Mouse (Mus musculus): Measurements from ENCODE around the gene Gfer. TPM values are rescaled to one million over a fixed set of nuclear protein-coding genes. Genes with fewer than 3 reads are reported as not detected.
A peak's percentile ranks its signal among the peaks of the same experiment; 100 is the strongest.
"Not testable (repeated sequence)": the region's sequence is repeated elsewhere in the genome, so short reads cannot be mapped to it uniquely, and the experiment has no call there.

The Gfer gene
- polyA plus RNA-seq, 1 experiment from 2014 or later = 44.1 TPM

DNA sequence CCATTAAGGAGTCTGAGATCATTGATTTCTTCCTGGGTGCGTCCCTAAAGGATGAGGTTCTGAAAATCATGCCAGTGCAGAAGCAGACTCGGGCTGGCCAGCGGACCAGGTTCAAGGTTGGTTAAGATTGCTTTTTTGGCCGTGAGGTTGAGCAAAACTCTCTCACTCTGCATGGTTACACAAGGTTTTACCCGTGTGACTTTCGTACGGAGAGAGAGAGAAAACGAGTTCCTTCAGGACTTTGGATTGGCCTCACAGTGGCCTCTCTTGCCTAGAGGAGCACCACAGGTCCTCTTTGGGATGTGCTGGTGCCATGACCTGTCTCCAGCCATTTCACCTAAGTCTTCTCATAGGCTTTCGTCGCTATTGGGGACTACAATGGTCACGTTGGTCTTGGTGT lies 24.7 kb upstream of the Gfer start:
- not testable (repeated sequence) for ATAC-seq (ENCODE audit: insufficient read depth, low FRiP score, low read depth); H3K9me3 ChIP-seq; H3K27me3 ChIP-seq (replicated peaks)
- Histone ChIP-seq H3K9ac (peak overlapping the region; percentile 80), H3K36me3 (peaks cover 23% of the 10 kb centered on the region), H3K27ac (peak overlapping the region; percentile 83; the same call in 1 of the 2 replicates), H3K4me3 (replicated peaks) (peak overlapping the region; percentile 90), H3K4me1 (peaks cover 20% of the 10 kb centered on the region), H3K4me2 (peak overlapping the region; percentile 80)
- WGBS = under 1% methylated on average over 11 of the region's 11 CpGs

DNA sequence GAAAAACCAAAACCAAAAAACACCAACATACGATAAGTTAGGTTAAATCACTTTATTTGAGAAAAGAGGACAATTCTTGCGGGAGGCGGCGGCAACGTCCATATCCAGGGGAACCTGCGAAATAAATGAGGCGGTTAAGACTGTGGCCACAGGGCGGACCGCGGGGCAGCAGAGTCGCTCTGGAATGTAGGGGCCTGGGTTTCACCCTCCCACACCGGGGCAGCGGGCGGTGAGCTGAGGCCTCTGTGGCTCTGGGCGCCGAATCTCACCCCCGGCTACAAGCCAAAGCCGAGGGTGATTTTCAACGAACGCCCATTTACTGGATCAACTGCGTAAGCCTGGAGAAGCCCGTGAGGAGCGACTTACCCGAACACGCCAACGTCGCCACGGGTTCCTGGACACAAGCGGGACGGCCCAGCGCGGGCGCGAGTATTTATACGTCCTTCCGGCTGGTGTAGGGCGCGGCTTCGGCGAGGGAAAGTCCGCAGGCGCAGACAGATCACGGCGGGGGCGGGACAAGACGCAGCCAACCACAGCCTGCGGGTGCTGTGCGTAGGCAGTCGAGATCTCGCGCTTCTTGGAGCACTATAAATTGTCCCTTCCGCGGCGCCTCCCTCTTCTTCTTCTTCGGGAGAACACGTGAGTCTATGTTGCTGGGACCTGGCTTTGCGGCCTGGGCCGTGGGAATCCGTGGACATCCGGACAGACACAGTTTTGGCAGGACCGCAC lies 23.7 kb upstream of the Gfer start:
- peak; percentile 97 for ATAC-seq (ENCODE audit: insufficient read depth, low FRiP score, low read depth)
- peaks cover 20% of the 10 kb centered on the region for H3K4me1 ChIP-seq
- H3K9ac ChIP-seq = peak overlapping the region; percentile 96
- H3K4me2 ChIP-seq = peak overlapping the region; percentile 80
- peaks cover 25% of the 10 kb centered on the region for H3K36me3 ChIP-seq
- H3K27me3 ChIP-seq (replicated peaks) = no peaks in the 10 kb centered on the region
- under 1% methylated on average over 61 of the region's 61 CpGs for WGBS
- peak overlapping the region; percentile 83 for H3K27ac ChIP-seq
- H3K4me3 ChIP-seq (replicated peaks) = peak overlapping the region; percentile 90
- H3K9me3 ChIP-seq = no peaks in the 10 kb centered on the region

DNA sequence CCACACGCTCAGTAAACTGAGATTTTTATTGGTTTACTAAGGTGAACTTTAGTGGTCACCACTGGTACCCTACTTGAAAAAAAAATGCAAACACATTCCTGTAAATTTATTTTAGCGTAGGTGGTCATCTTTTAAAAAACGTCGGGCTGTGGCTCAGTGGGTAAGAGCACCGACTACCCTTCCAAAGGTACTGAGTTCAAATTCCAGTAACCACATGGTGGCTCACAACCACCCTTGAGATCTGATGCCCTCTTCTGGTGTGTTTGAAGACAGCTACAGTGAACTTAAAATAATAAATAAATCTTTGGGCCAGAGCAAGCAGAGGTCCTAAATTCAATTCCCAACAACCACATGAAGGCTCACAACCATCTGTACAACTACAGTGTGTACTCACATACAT lies 23.0 kb upstream of the Gfer start:
- Histone ChIP-seq H3K9ac (peak overlapping the region; percentile 96; the same call in 1 of the 2 replicates), H3K4me1 (peaks cover 20% of the 10 kb centered on the region), H3K4me2 (peak overlapping the region; percentile 57), H3K4me3 (replicated peaks) (peak overlapping the region; percentile 90), H3K36me3 (peaks cover 25% of the 10 kb centered on the region)
- not testable (repeated sequence) for H3K27ac ChIP-seq; H3K9me3 ChIP-seq; ATAC-seq (ENCODE audit: insufficient read depth, low FRiP score, low read depth); H3K27me3 ChIP-seq (replicated peaks)
- WGBS = 62% methylated on average over 5 of the region's 5 CpGs

DNA sequence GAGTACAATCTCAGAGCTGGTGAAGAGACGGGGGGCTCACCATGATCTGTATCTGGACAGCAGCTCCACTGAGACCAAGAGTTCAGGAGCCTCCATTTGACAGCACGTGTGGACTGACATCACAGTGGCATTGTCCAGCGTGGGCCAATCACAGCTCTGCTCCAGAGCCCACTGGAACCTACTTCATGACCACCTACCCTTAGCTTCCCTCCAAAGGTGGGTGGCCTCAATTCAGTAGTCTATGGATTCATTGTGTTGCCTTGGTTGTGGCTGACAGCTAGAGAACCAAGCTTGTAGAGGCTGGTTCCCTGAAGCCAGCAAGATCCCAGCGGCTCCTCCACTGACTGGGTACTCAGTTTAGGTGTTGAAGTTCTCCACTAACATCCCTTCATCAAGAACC lies 22.0 kb upstream of the Gfer start, which contains the start of the genes Rnf151 and Rps2:
Rnf151 (minus strand) TSS at position 121 of the 400 bp plus-strand sequence.
Rps2 (plus strand) TSS at position 174 of the 400 bp plus-strand sequence.
- H3K9ac ChIP-seq = peak within 1 kb of the TSS; percentile 96; the same call in 1 of the 2 replicates
- no peaks in the 10 kb centered on the region for H3K27me3 ChIP-seq (replicated peaks)
- peaks cover 16% of the 10 kb centered on the region for H3K4me1 ChIP-seq
- WGBS = 87% methylated on average over 4 of the region's 4 CpGs
- H3K4me3 ChIP-seq (replicated peaks) = peak within 1 kb of the TSS; percentile 90
- peak within 1 kb of the TSS; percentile 57 for H3K4me2 ChIP-seq
- no peaks in the 10 kb centered on the region for H3K9me3 ChIP-seq
- no peak within 1 kb of the TSS for H3K27ac ChIP-seq
- peaks cover 25% of the 10 kb centered on the region for H3K36me3 ChIP-seq
- ATAC-seq (ENCODE audit: insufficient read depth, low FRiP score, low read depth) = no peak

DNA sequence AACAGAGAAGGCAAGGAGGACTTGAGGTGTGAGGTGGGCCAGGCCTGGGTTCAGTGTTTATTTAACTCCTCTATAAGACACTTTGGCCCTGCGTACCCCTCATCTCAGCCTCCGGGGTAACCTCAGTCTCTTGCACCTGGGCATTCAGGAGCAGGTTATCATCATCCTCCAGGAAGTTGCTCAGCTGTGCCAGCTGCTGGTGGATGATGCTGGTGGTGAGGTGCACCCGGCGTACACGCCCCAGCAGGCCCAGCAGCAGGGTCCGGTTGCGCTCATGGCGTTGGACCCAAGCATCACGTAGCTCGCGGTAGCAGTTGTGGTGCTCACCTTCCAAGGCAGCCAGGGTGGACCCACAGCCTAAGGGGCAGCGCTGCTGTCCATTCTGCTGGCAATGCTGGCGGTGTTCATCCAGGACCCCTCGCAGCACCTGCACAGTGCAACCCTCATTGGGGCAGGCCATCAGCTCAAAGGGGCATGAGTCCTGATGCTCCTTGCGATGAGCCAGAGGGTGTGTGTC lies 20.3 kb upstream of the Gfer start:
- ATAC-seq (ENCODE audit: insufficient read depth, low FRiP score, low read depth) = no peak
- no peak overlapping the region for H3K27ac ChIP-seq
- 95% methylated on average over 15 of the region's 15 CpGs for WGBS
- H3K9me3 ChIP-seq = no peaks in the 10 kb centered on the region
- no peak overlapping the region for H3K4me2 ChIP-seq
- H3K4me1 ChIP-seq = peaks cover 1% of the 10 kb centered on the region; the same call in 1 of the 2 replicates
- H3K36me3 ChIP-seq = peaks cover 12% of the 10 kb centered on the region; the same call in 1 of the 2 replicates
- no peaks in the 10 kb centered on the region for H3K27me3 ChIP-seq (replicated peaks)
- H3K4me3 ChIP-seq (replicated peaks) = no peak overlapping the region
- H3K9ac ChIP-seq = no peak overlapping the region

DNA sequence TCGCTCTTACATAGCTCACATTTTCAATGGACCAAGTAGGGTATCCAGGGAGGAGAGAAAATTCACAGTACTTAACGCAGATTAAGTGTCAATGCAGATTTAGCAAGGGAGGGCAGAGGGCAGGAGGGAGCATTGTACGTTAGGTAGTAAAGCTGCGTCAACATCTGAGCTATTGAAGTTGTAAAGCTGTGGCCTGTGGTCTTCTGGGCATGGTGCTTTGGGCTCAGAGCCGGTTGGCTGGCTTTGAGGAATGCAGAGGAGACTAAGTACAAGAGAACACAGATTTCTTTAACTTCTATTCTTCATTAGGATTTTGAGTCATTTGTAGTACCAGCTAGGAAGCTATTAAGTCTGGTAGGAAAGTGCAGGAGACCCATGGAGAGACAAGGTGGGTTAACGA lies 19.6 kb upstream of the Gfer start:
- H3K4me2 ChIP-seq = no peak overlapping the region
- no peak overlapping the region for H3K27ac ChIP-seq
- H3K9me3 ChIP-seq = no peaks in the 10 kb centered on the region
- WGBS = 77% methylated on average over 6 of the region's 6 CpGs
- ATAC-seq (ENCODE audit: insufficient read depth, low FRiP score, low read depth) = no peak
- H3K36me3 ChIP-seq = peaks cover 11% of the 10 kb centered on the region; the same call in 1 of the 2 replicates
- H3K4me1 ChIP-seq = no peaks in the 10 kb centered on the region; the same call in 1 of the 2 replicates
- H3K27me3 ChIP-seq (replicated peaks) = no peaks in the 10 kb centered on the region
- no peak overlapping the region for H3K4me3 ChIP-seq (replicated peaks)
- H3K9ac ChIP-seq = no peak overlapping the region

DNA sequence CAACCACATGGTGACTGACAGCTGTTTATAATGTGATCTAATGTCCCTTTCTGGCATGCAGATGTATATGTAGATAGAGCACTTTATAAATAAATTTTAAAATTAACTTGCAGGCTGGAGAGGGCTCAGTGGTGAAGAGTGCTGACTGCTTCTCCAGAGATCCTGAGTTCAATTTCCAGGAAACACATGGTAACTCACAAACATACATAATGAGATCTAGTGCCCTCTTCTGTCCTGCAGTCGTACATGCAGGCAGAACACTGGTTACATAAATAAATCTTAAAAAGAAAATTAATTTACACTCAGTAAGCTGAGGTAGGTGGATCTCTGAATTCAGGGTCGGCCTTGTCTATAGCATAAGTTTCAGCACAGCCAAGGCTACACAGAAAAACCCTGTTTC lies 12.7 kb upstream of the Gfer start:
- Histone ChIP-seq H3K9me3 (no peaks in the 10 kb centered on the region), H3K4me1 (no peaks in the 10 kb centered on the region), H3K4me3 (replicated peaks) (peak overlapping the region; percentile 86; the same call in 1 of the 2 replicates), H3K36me3 (peaks cover 13% of the 10 kb centered on the region), H3K27ac (no peak overlapping the region), H3K27me3 (replicated peaks) (no peaks in the 10 kb centered on the region), H3K9ac (no peak overlapping the region), H3K4me2 (no peak overlapping the region)
- WGBS = 34% methylated on average over 2 of the region's 2 CpGs
- no peak for ATAC-seq (ENCODE audit: insufficient read depth, low FRiP score, low read depth)

DNA sequence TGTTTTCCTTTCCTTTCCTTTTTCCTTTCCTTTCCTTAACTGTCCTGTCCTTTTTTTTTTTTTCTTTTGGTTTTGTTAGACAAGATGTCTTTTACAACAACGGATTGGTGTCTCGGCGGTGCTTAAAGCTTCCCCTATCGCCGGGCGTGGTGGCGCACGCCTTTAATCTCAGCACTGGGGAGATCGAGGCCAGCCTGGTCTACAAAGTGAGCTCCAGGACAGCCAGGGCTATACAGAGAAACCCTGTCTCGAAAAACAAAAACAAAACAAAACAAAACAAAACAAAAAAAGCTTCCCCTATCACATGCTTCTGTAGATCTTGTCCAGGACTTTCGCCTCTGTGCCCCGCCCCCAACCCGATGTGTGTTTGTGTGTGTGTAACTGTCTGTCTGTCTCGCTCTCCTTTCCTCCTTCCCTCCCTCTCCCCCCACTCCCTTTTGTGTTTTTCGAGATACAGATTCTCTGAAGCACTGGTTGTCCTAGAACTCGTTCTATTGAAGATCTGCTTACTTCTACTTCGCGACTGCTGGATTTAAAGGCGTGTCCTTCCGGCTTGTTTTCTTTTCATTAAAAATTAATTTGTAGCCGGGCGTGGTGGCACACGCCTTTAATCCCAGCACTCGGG lies 12.0 kb upstream of the Gfer start:
- Histone ChIP-seq H3K9me3 (no peaks in the 10 kb centered on the region), H3K27me3 (replicated peaks) (no peaks in the 10 kb centered on the region), H3K36me3 (peaks cover 16% of the 10 kb centered on the region), H3K4me2 (peak overlapping the region; percentile 79), H3K4me3 (replicated peaks) (peak overlapping the region; percentile 86), H3K27ac (peak overlapping the region; percentile 86), H3K9ac (peak overlapping the region; percentile 80), H3K4me1 (no peaks in the 10 kb centered on the region)
- WGBS = 5% methylated on average over 24 of the region's 24 CpGs
- ATAC-seq (ENCODE audit: insufficient read depth, low FRiP score, low read depth) = no peak

DNA sequence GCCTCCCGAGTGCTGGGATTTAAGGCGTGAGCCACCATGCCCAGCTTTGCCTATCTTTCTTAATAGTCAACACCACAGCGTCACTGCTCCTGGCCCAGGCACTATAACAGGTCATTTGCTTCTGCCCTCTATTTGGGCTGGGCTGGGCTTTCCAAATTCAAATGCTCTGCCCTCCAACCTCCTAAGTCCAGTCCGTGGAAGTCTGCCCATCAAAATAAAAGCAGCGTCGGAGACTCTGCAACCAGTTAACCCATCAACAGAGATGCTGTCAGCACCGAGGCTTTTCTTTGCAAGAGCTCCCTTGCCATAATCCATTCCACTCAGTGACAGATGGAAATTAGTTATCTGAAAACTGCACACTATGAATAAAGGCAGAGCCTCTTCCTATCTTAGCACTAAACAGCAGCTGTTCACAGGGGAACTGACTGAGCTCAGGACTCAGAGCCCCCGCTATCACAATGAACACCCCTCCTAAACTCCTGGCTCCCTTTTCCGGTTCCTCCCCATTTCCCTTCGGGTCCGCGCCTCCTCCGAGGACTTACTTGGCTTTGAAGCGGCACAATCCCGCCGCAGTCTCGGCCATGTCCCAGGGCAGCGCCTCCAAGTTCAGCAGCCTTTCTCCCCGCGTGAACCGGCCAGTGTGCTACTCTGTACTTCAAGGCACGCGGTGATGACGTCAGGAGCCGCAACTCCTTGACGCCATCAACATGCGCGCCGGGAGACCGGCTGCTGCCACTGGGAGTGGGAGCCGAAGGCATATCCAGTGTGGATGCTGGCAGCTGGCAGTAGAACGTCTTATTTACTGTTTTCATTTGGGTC lies 11.2 kb upstream of the Gfer start, which contains the start of gene Tbl3:
Tbl3 (minus strand) TSS at position 679 of the 819 bp plus-strand sequence.
- Histone ChIP-seq H3K27ac (peak within 1 kb of the TSS; percentile 86), H3K27me3 (replicated peaks) (no peaks in the 10 kb centered on the region), H3K4me1 (no peaks in the 10 kb centered on the region), H3K4me3 (replicated peaks) (peak within 1 kb of the TSS; percentile 86), H3K9ac (peak within 1 kb of the TSS; percentile 80), H3K9me3 (no peaks in the 10 kb centered on the region), H3K4me2 (peak within 1 kb of the TSS; percentile 79), H3K36me3 (peaks cover 20% of the 10 kb centered on the region)
- peak; percentile 80 for ATAC-seq (ENCODE audit: insufficient read depth, low FRiP score, low read depth)
- 4% methylated on average over 32 of the region's 32 CpGs for WGBS

DNA sequence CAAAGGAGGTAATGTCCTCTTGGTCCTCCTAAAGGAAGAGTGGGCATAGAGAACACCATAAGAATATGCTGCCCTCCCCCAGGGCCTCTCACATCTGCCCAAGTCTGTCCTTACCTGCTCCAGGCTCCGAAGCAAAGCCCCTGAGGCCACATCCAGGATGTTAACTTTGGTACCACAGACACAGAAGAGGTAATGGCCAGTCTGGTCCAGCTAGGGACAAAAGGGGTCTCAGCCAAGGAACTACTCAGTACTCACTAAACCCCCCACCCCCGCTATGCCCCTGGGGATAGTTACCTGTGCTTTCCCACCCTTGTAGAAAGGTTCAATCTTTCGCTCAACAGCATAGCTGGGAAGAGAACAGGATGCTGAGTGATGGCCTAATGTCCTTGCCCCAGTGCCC lies 9.9 kb upstream of the Gfer start:
- H3K9me3 ChIP-seq = no peaks in the 10 kb centered on the region
- no peak for ATAC-seq (ENCODE audit: insufficient read depth, low FRiP score, low read depth)
- H3K4me3 ChIP-seq (replicated peaks) = no peak overlapping the region

DNA sequence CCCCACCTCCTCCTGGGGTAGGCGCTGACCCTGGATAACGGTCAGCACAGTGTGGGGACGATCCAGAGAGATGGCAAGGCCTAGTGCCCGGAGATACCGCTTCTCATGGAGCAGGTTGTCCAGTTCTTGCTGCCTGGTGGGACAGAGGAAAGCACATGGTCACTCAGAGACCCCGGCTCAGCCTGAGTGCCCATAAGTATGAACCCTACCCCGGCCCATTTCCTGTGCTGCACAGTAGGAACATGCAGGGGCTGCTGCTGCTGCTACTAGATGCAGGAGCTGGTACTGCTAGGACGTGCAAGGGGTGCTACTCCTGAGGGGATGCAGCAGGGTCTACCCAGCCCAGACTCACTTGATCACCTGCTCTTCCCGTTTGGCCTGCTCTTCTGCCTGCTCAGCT lies 5.3 kb upstream of the Gfer start:
- WGBS = 89% methylated on average over 9 of the region's 9 CpGs
- Histone ChIP-seq H3K4me3 (replicated peaks) (no peak overlapping the region), H3K4me2 (no peak overlapping the region), H3K36me3 (peaks cover 43% of the 10 kb centered on the region), H3K9ac (no peak overlapping the region), H3K27me3 (replicated peaks) (no peaks in the 10 kb centered on the region), H3K9me3 (no peaks in the 10 kb centered on the region), H3K27ac (no peak overlapping the region), H3K4me1 (peaks cover 15% of the 10 kb centered on the region)
- ATAC-seq (ENCODE audit: insufficient read depth, low FRiP score, low read depth) = no peak

More for the DNA sequence above, 9.9 kb upstream of the Gfer start:
- no peak overlapping the region for H3K9ac ChIP-seq
- no peaks in the 10 kb centered on the region for H3K27me3 ChIP-seq (replicated peaks)
- H3K36me3 ChIP-seq = peaks cover 34% of the 10 kb centered on the region
- WGBS = 92% methylated on average over 3 of the region's 3 CpGs
- no peak overlapping the region for H3K27ac ChIP-seq
- no peaks in the 10 kb centered on the region for H3K4me1 ChIP-seq
- no peak overlapping the region for H3K4me2 ChIP-seq

Data from stomach, embryonic 15.5 days (tissue).